Mouse (Mus musculus) liver, embryonic 13.5 days (tissue): Measurements from ENCODE around the gene Olfr1008. TPM values are rescaled to one million over a fixed set of nuclear protein-coding genes. Genes with fewer than 3 reads are reported as not detected.
"Not testable (repeated sequence)": the region's sequence is repeated elsewhere in the genome, so short reads cannot be mapped to it uniquely, and the experiment has no call there.

Experiments used
- ATAC-seq: fragments of 200-750 bp; cut with Nextera tagmentation; 2 replicates; pipeline ENCODE4 v1.8.0; 2017; ENCODE audit warnings: low read depth, mild to moderate bottlenecking, moderate number of reproducible peaks, moderate library complexity
- DNase-seq: peaks from one replicate; pipeline ENCODE4 v3.0.0; 2022
- H3K27ac ChIP-seq: fragments of 300-500 bp; sonication (generic); 2 replicates; pipeline ENCODE4 v1.5.1; 2015; ENCODE audit warnings: moderate library complexity, mild to moderate bottlenecking, inconsistent platforms
- H3K27me3 ChIP-seq: fragments of 300-500 bp; sonication (generic); 2 replicates; pipeline ENCODE4 v1.6.1; 2015; ENCODE audit warnings: mild to moderate bottlenecking, inconsistent platforms
- H3K36me3 ChIP-seq: fragments of 300-500 bp; sonication (generic); 2 replicates; pipeline ENCODE4 v1.6.1; 2015; ENCODE audit warnings: mild to moderate bottlenecking, inconsistent platforms
- H3K4me1 ChIP-seq: fragments of 300-500 bp; sonication (generic); replicated peaks from 2 replicates; pipeline ENCODE4 v1.6.1; 2015; ENCODE audit warnings: inconsistent platforms
- H3K4me2 ChIP-seq: fragments of 300-500 bp; sonication (generic); 2 replicates; pipeline ENCODE4 v1.6.1; 2015; ENCODE audit warnings: inconsistent platforms, mild to moderate bottlenecking, moderate library complexity
- H3K4me3 ChIP-seq: fragments of 300-500 bp; sonication (generic); replicated peaks from 2 replicates; pipeline ENCODE4 v1.5.1; 2015; ENCODE audit warnings: mild to moderate bottlenecking, inconsistent platforms
- H3K9ac ChIP-seq: fragments of 300-500 bp; sonication (generic); 2 replicates; pipeline ENCODE4 v1.6.1; 2015; ENCODE audit warnings: mild to moderate bottlenecking, inconsistent platforms
- H3K9me3 ChIP-seq: fragments of 300-500 bp; sonication (generic); replicated peaks from 2 replicates; pipeline ENCODE4 v1.6.1; 2016; ENCODE audit warnings: inconsistent platforms
- WGBS: fragments of 180-500 bp; shearing (Covaris S2); methylation state at CpG from one replicate; pipeline ENCODE4 v1.1.7; 2015; ENCODE audit not compliant: insufficient replicate concordance; 5-methylcytosine and 5-hydroxymethylcytosine counted together
- polyA plus RNA-seq: library from polyadenylated mRNA; unstranded; fragments of >200 nt; fragmentation: Nextera tagmentation; extraction: Ambion mirVana; gene quantifications from 2 replicates; pipeline ENCODE4 v1.2.1, GENCODE M21; 2015

Olfr1008 gene
- not detected in 2 replicates for polyA plus RNA-seq

DNA sequence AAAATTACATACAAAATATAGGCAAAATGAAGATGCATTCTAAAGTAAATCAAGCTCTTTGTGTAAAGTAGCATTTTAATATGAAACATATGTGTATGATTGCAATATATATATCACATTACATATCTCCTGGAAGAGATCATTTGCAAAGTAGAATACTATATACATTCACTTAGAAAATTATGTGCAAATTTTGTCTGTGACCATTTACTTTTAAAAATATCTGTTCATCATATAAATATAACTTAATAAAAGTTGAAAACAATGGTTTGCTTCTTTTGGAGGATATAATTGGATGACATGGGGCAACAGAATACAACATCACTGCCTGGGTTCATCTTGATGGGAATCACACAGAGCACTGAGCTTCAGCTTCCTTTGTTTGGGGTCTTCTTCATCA lies at the start of gene Olfr1008:
TSS of gene Olfr1008 (plus strand) at position 301 of the 400 bp plus-strand sequence.
- Histone ChIP-seq H3K4me2 (no peak within 1 kb of the TSS), H3K9me3 (no peaks in the 10 kb centered on the region; the same call in 1 of the 2 replicates), H3K27me3 (no peaks in the 10 kb centered on the region), H3K27ac (no peak within 1 kb of the TSS), H3K4me3 (no peak within 1 kb of the TSS), H3K36me3 (no peaks in the 10 kb centered on the region), H3K4me1 (no peaks in the 10 kb centered on the region), H3K9ac (no peak within 1 kb of the TSS)
- DNase-seq = no peak
- ATAC-seq = no peak

DNA sequence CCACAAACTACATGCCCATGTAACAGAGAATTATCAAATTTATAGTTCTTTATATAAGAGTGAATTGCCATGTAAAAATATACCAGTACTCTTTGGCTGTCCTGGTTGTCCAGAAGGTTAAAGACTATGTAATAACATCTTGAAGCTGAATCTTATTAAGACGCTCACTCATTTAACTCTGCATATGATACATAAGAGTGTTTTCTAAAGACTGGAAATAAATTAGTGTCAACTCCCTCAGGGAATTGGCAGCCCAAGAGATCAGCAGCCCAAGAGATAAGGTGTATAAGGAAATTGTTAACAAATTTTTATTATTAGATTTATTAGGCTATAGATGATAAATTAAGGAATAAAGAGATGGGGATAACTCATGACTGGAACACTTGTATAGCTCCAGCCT lies 38.6 kb upstream of the Olfr1008 start, which contains the start of gene Olfr1002:
TSS of gene Olfr1002 (minus strand) at position 101 of the 400 bp plus-strand sequence.
- no peak for ATAC-seq
- H3K9ac ChIP-seq = no peak within 1 kb of the TSS
- no peaks in the 10 kb centered on the region for H3K27me3 ChIP-seq
- no peak within 1 kb of the TSS for H3K4me3 ChIP-seq
- H3K36me3 ChIP-seq = no peaks in the 10 kb centered on the region
- H3K4me2 ChIP-seq = no peak within 1 kb of the TSS
- no peaks in the 10 kb centered on the region for H3K9me3 ChIP-seq
- WGBS = 71% methylated on average over 1 of the region's 1 CpGs
- no peak for DNase-seq
- H3K27ac ChIP-seq = no peak within 1 kb of the TSS
- no peaks in the 10 kb centered on the region for H3K4me1 ChIP-seq

DNA sequence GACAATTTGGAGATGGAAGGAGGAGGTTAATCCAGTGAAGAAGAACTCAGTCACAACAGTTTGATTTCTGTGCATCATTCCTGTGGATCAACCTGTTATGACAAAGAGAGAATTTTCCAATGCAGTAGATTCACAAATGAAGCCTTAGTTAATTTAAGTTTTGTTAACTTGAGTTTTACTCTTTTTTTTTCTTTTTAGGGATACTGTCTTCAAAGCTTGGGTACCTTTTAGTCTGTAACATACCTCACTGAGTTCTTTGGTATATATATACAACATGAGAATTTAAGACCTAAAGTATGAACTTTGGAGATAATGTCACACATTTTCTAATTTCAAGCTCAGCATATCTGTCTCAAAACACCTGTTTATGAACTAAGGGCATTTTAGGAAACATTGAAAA lies 24.9 kb upstream of the Olfr1008 start, which contains the start of gene Olfr154:
TSS of gene Olfr154 (minus strand) at position 101 of the 400 bp plus-strand sequence.
- not testable (repeated sequence) for H3K4me3 ChIP-seq, H3K27ac ChIP-seq, DNase-seq, H3K9me3 ChIP-seq, H3K4me2 ChIP-seq, ATAC-seq, H3K4me1 ChIP-seq, H3K9ac ChIP-seq, H3K36me3 ChIP-seq, H3K27me3 ChIP-seq

DNA sequence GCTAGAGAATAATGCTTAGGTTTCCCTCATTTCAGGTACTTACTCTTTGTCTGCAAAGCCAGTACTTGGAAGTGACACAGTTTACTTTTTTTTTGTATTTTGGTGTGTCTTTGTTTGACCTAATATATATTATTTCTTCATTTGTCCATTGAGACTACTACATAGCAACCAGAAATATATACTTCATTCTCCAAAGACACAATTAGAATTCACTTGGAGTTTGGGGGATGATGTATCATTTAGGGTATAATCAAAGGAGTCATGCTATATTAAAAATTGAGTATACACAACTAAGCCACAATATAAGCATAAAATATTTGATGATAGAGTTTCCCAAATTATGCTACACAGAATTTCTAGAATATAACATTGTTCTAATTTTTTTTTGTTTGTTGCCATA lies 10.6 kb upstream of the Olfr1008 start, which contains the start of gene Olfr1006:
TSS of gene Olfr1006 (minus strand) at position 101 of the 400 bp plus-strand sequence.
- H3K36me3 ChIP-seq = no peaks in the 10 kb centered on the region

DNA sequence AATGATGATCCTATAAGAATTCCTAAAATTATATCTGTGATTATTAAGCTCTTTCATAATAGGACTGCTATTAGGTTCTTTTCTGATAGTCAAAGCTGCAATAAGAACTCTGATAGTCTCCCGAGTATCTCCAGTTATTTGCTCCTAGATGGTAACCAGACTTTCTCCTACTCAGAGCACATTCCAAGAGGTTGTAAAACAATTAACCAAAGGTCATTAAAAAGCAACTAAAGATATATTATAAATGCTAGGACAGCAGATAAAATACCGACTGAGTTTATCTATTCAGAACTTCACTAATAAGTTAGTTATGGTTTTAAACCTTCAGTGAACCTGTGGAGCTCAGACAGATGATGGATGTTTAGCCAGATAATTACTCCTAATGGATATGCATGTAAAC lies 21.4 kb downstream of the Olfr1008 start:
- not testable (repeated sequence) for ATAC-seq, H3K4me3 ChIP-seq, DNase-seq, H3K9ac ChIP-seq, H3K36me3 ChIP-seq, H3K27me3 ChIP-seq, H3K27ac ChIP-seq, H3K4me1 ChIP-seq, H3K4me2 ChIP-seq, H3K9me3 ChIP-seq
- WGBS = 49% methylated on average over 2 of the region's 2 CpGs

More for the DNA sequence above, 10.6 kb upstream of the Olfr1008 start, which contains the start of gene Olfr1006:
- Histone ChIP-seq H3K27ac (no peak within 1 kb of the TSS), H3K9me3 (no peaks in the 10 kb centered on the region), H3K27me3 (no peaks in the 10 kb centered on the region), H3K4me1 (no peaks in the 10 kb centered on the region), H3K4me2 (no peak within 1 kb of the TSS), H3K9ac (no peak within 1 kb of the TSS), H3K4me3 (no peak within 1 kb of the TSS)
- ATAC-seq (no peak), DNase-seq (no peak)

DNA sequence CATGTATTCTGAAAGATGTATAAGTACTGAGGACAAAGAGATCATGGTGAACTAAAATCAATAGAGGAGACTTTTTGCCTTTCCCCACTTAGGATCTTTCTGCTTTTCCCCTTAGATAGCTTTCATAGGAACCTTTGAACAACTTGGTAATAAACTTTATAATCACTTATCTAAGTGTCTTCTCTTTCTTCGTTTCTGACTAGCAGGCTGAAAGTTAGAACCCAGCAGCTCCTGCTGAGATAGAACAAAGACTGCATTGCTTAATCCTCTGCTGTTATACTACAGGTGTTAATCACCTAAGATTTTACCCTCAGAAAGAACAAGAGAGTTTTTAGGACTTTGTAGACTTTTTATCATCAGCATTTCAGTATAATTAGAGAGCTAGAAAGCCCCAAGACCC lies 21.9 kb downstream of the Olfr1008 start:
- ATAC-seq (no peak), DNase-seq (no peak)
- Histone ChIP-seq H3K36me3 (no peaks in the 10 kb centered on the region), H3K9ac (no peak overlapping the region), H3K4me2 (no peak overlapping the region), H3K4me1 (no peaks in the 10 kb centered on the region), H3K9me3 (no peaks in the 10 kb centered on the region), H3K27ac (no peak overlapping the region), H3K27me3 (no peaks in the 10 kb centered on the region), H3K4me3 (no peak overlapping the region)
- 35% methylated on average over 1 of the region's 1 CpGs for WGBS

DNA sequence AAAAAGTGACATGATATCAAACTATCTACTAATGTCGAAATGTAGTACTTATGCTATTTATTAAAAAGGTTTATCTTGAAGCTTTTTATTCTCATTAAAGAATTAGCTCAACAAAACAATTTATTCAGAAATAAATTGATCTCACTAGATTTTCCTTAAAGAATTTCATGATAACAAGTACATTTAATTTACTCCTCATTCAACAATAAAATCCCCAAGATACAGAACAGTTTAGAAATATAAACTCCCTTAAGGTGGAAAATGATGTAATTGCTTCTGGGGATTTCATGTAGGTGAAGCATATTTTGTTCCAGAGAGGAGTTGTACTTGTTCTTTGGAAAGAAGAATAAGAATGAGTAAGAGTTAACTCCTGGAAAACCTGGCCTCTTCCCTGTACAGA lies 25.9 kb downstream of the Olfr1008 start, which contains the start of gene Olfr1009:
TSS of gene Olfr1009 (plus strand) at position 301 of the 400 bp plus-strand sequence.
- ATAC-seq (no peak), DNase-seq (no peak)
- H3K36me3 ChIP-seq = no peaks in the 10 kb centered on the region
- H3K9ac ChIP-seq = no peak within 1 kb of the TSS
- H3K4me1 ChIP-seq = no peaks in the 10 kb centered on the region
- H3K9me3 ChIP-seq = no peaks in the 10 kb centered on the region
- no peaks in the 10 kb centered on the region for H3K27me3 ChIP-seq
- no peak within 1 kb of the TSS for H3K4me2 ChIP-seq
- H3K4me3 ChIP-seq = no peak within 1 kb of the TSS
- 50% methylated on average over 1 of the region's 1 CpGs for whole genome bisulfite sequencing
- no peak within 1 kb of the TSS for H3K27ac ChIP-seq

DNA sequence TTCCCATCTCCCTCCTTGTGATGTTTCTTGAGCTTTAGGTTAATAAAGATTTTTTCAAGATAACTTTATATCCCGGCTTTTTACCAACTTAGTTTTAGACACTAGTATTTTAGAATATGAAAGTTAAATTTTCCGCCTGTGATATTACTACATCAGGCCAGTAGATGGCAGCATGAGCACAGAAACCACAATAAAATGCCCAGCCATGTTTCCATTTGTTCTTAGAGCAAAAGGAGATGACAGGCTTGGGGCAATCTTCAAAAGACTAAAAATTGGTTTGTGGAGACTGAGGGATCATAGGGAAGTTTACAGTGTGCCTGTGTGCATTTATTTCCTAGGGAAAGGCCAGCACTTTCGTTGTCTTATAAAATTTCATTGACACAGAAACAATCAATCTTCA lies 36.6 kb downstream of the Olfr1008 start:
- no peak for ATAC-seq
- Histone ChIP-seq H3K4me2 (no peak overlapping the region), H3K4me3 (no peak overlapping the region), H3K27ac (no peak overlapping the region), H3K4me1 (no peaks in the 10 kb centered on the region), H3K27me3 (no peaks in the 10 kb centered on the region), H3K9me3 (no peaks in the 10 kb centered on the region), H3K36me3 (no peaks in the 10 kb centered on the region), H3K9ac (no peak overlapping the region)
- WGBS = 11% methylated on average over 3 of the region's 3 CpGs
- no peak for DNase-seq

Other genes starting within 250 kb of the Olfr1008 start
- not detected in 2 replicates for gene Olfr995, start 245.8 kb upstream of the Olfr1008 start, polyA plus RNA-seq
- gene 4833423E24Rik, start 170.4 kb upstream of the Olfr1008 start, polyA plus RNA-seq = not detected in 2 replicates
- gene Olfr996, start 110.2 kb upstream of the Olfr1008 start, polyA plus RNA-seq = not detected in 2 replicates
- gene Olfr998, start 100.5 kb upstream of the Olfr1008 start, polyA plus RNA-seq = not detected in 2 replicates
- not detected in 2 replicates for gene Olfr1000, start 77.5 kb upstream of the Olfr1008 start, polyA plus RNA-seq
- not detected in 2 replicates for gene Olfr1002, start 38.7 kb upstream of the Olfr1008 start, polyA plus RNA-seq
- gene Olfr154, start 25.0 kb upstream of the Olfr1008 start, polyA plus RNA-seq = not detected in 2 replicates
- not detected in 2 replicates for gene Olfr1006, start 10.7 kb upstream of the Olfr1008 start, polyA plus RNA-seq
- gene Olfr1009, start 26.0 kb downstream of the Olfr1008 start, polyA plus RNA-seq = not detected in 2 replicates
- gene Olfr1012, start 73.3 kb downstream of the Olfr1008 start, polyA plus RNA-seq = not detected in 2 replicates
- gene Olfr1013, start 77.7 kb downstream of the Olfr1008 start, polyA plus RNA-seq = not detected in 2 replicates
- gene Olfr1014, start 83.3 kb downstream of the Olfr1008 start, polyA plus RNA-seq = not detected in 2 replicates
- gene Olfr1015, start 92.6 kb downstream of the Olfr1008 start, polyA plus RNA-seq = not detected in 2 replicates
- gene Olfr1016, start 113.1 kb downstream of the Olfr1008 start, polyA plus RNA-seq = not detected in 2 replicates
- not detected in 2 replicates for gene Olfr1018, start 129.0 kb downstream of the Olfr1008 start, polyA plus RNA-seq
- gene Olfr1019, start 156.1 kb downstream of the Olfr1008 start, polyA plus RNA-seq = not detected in 2 replicates
- gene Olfr1020, start 157.6 kb downstream of the Olfr1008 start, polyA plus RNA-seq = not detected in 2 replicates
- not detected in 2 replicates for gene Olfr1022, start 179.2 kb downstream of the Olfr1008 start, polyA plus RNA-seq
- not detected in 2 replicates for gene Olfr1023, start 196.2 kb downstream of the Olfr1008 start, polyA plus RNA-seq
- gene Olfr1024, start 215.6 kb downstream of the Olfr1008 start, polyA plus RNA-seq = not detected in 2 replicates
- gene Olfr1025-ps1, start 225.8 kb downstream of the Olfr1008 start, polyA plus RNA-seq = not detected in 2 replicates
- gene Olfr1026, start 232.1 kb downstream of the Olfr1008 start, polyA plus RNA-seq = not detected in 2 replicates